In genomic region chr2:90848331-90848730, GRCm38 (mm10) we compare ENCODE assay signal across 8 mouse cellular contexts. TPM values are rescaled to one million over a fixed set of nuclear protein-coding genes. Genes with fewer than 3 reads are reported as not detected.
DNase-seq lines count a peak whose midpoint lies in the region; ATAC-seq and TF ChIP-seq lines count a peak whose summit lies in the region.

No protein-coding gene starts in this region.

- intact Hi-C loops in left cerebral cortex, postnatal 36 days (cut with DNase I), result loop anchor here (5.0 kb wide), 1 partner anchor 71 kb away; no protein-coding TSS in a partner anchor

- H3K9ac ChIP-seq in kidney, postnatal 0 days (ENCODE audit: low read depth, low read length), result no peak overlapping the region
- no peak overlapping the region for H3K9ac ChIP-seq in forebrain, embryonic 12.5 days
- peak overlapping the region; percentile 90; the same call in 1 of the 2 replicates for H3K9ac ChIP-seq in limb, embryonic 13.5 days
- peak overlapping the region; percentile 70; the same call in 1 of the 2 replicates for H3K9ac ChIP-seq in neural tube, embryonic 14.5 days (replicated peaks; ENCODE audit: low read depth, low read length)

- no peaks in the 10 kb centered on the region for H3K4me1 ChIP-seq in kidney, postnatal 0 days (replicated peaks; ENCODE audit: insufficient read depth, low read length)
- peaks cover 24% of the 10 kb centered on the region for H3K4me1 ChIP-seq in forebrain, embryonic 12.5 days
- H3K4me1 ChIP-seq in limb, embryonic 13.5 days, result peaks cover 17% of the 10 kb centered on the region
- peaks cover 17% of the 10 kb centered on the region for H3K4me1 ChIP-seq in neural tube, embryonic 14.5 days (ENCODE audit: control insufficient read depth, insufficient read depth, low read length)

- TF ChIP-seq CTCF in kidney, postnatal 0 days (IDR thresholded peaks at IDR 0.05; ENCODE audit: low read depth), result no peak

- H3K36me3 ChIP-seq in kidney, postnatal 0 days (ENCODE audit: insufficient read depth, low read length), result peaks cover 17% of the 10 kb centered on the region; the same call in 1 of the 2 replicates
- H3K36me3 ChIP-seq in forebrain, embryonic 12.5 days (replicated peaks), result peaks cover 38% of the 10 kb centered on the region
- H3K36me3 ChIP-seq in limb, embryonic 13.5 days, result peaks cover 30% of the 10 kb centered on the region
- peaks cover 24% of the 10 kb centered on the region for H3K36me3 ChIP-seq in neural tube, embryonic 14.5 days (ENCODE audit: control insufficient read depth, insufficient read depth, low read length)

- ATAC-seq in kidney, postnatal 0 days (replicated peaks; ENCODE audit: low FRiP score, low read depth), result no peak
- ATAC-seq in forebrain, embryonic 12.5 days (ENCODE audit: low FRiP score), result no peak
- no peak for ATAC-seq in limb, embryonic 13.5 days (ENCODE audit: low FRiP score, low read depth)
- ATAC-seq in neural tube, embryonic 14.5 days (ENCODE audit: low read depth), result no peak

- peak overlapping the region; percentile 70 for H3K4me2 ChIP-seq in kidney, postnatal 0 days (ENCODE audit: low read length)
- H3K4me2 ChIP-seq in forebrain, embryonic 12.5 days, result peak overlapping the region; percentile 54
- H3K4me2 ChIP-seq in limb, embryonic 13.5 days (replicated peaks), result peak overlapping the region; percentile 71
- H3K4me2 ChIP-seq in neural tube, embryonic 14.5 days (ENCODE audit: low read depth, low read length), result peak overlapping the region; percentile 54

- peak overlapping the region; percentile 95 for H3K4me3 ChIP-seq in kidney, postnatal 0 days (replicated peaks; ENCODE audit: low read depth, low read length)
- peak overlapping the region; percentile 68 for H3K4me3 ChIP-seq in forebrain, embryonic 12.5 days (replicated peaks)
- H3K4me3 ChIP-seq in limb, embryonic 13.5 days, result peak overlapping the region; percentile 87
- H3K4me3 ChIP-seq in neural tube, embryonic 14.5 days (ENCODE audit: low read depth, low read length), result peak overlapping the region; percentile 77

- no peaks in the 10 kb centered on the region for H3K27me3 ChIP-seq in kidney, postnatal 0 days (ENCODE audit: insufficient read depth, low read length)
- no peaks in the 10 kb centered on the region for H3K27me3 ChIP-seq in forebrain, embryonic 12.5 days
- H3K27me3 ChIP-seq in limb, embryonic 13.5 days, result no peaks in the 10 kb centered on the region
- no peaks in the 10 kb centered on the region for H3K27me3 ChIP-seq in neural tube, embryonic 14.5 days (ENCODE audit: control insufficient read depth, insufficient read depth, low read length)

- 85% methylated on average over 5 of the region's 5 CpGs for WGBS in kidney, postnatal 0 days
- WGBS in forebrain, embryonic 12.5 days, result 93% methylated on average over 5 of the region's 5 CpGs
- 88% methylated on average over 5 of the region's 5 CpGs for WGBS in limb, embryonic 13.5 days
- WGBS in neural tube, embryonic 14.5 days, result 88% methylated on average over 5 of the region's 5 CpGs

- DNase-seq in kidney, postnatal 0 days (ENCODE audit: low spot score), result no peak
- DNase-seq in kidney, postnatal 36 days, result no peak
- DNase-seq in left cerebral cortex, postnatal 36 days (ENCODE audit: low spot score in 2 of 2), result no peak
- no peak for DNase-seq in right cerebral cortex, postnatal 36 days (ENCODE audit: low spot score in 2 of 2)
- no peak for DNase-seq in right cerebral cortex, adult 18-20 months

- H3K27ac ChIP-seq in kidney, postnatal 0 days, result no peak overlapping the region
- H3K27ac ChIP-seq in forebrain, embryonic 12.5 days, result no peak overlapping the region
- H3K27ac ChIP-seq in limb, embryonic 13.5 days, result no peak overlapping the region
- H3K27ac ChIP-seq in neural tube, embryonic 14.5 days (ENCODE audit: low read depth, low read length), result no peak overlapping the region

- H3K9me3 ChIP-seq in kidney, postnatal 0 days (replicated peaks; ENCODE audit: low read length), result no peaks in the 10 kb centered on the region
- H3K9me3 ChIP-seq in forebrain, embryonic 12.5 days, result no peaks in the 10 kb centered on the region
- no peaks in the 10 kb centered on the region for H3K9me3 ChIP-seq in limb, embryonic 13.5 days
- no peaks in the 10 kb centered on the region for H3K9me3 ChIP-seq in neural tube, embryonic 14.5 days (ENCODE audit: control insufficient read depth, low read length)

RNA-seq across cellular contexts. Expression of gene Mtch2, which starts 1.4 kb away (rescaled TPM):
- 188 and 209 TPM in 2 replicates for polyA plus RNA-seq in kidney, postnatal 0 days (2015; fragmentation: Nextera tagmentation; extraction: Ambion mirVana)
- 214 and 215 TPM in 2 replicates for polyA plus RNA-seq in forebrain, embryonic 12.5 days (2016; fragmentation: Nextera tagmentation; extraction: Ambion mirVana)
- 200 and 206 TPM in 2 replicates for polyA plus RNA-seq in limb, embryonic 13.5 days (2015; fragmentation: Nextera tagmentation; extraction: Ambion mirVana)
- polyA plus RNA-seq in neural tube, embryonic 14.5 days (2014; fragmentation: Nextera tagmentation; extraction: Ambion mirVana), result 277 and 280 TPM in 2 replicates
- 100 to 1,000 TPM in 1 of 2 experiments, 10 to 100 TPM in 1; 97.5 to 124 TPM for total RNA-seq in left cerebral cortex, postnatal 36 days (2021)

RNA-seq across cellular contexts. Expression of gene C1qtnf4, which starts 37.3 kb away (rescaled TPM):
- polyA plus RNA-seq in kidney, postnatal 0 days (2015; fragmentation: Nextera tagmentation; extraction: Ambion mirVana), result 23.0 and 28.0 TPM in 2 replicates
- 15.9 and 28.0 TPM in 2 replicates for polyA plus RNA-seq in forebrain, embryonic 12.5 days (2016; fragmentation: Nextera tagmentation; extraction: Ambion mirVana)
- polyA plus RNA-seq in limb, embryonic 13.5 days (2015; fragmentation: Nextera tagmentation; extraction: Ambion mirVana), result 26.8 and 27.0 TPM in 2 replicates
- polyA plus RNA-seq in neural tube, embryonic 14.5 days (2014; fragmentation: Nextera tagmentation; extraction: Ambion mirVana), result 135 and 143 TPM in 2 replicates
- 100 to 1,000 TPM; 279 to 315 TPM for total RNA-seq in left cerebral cortex, postnatal 36 days (2021)

RNA-seq across cellular contexts. Expression of gene Kbtbd4, which starts 56.2 kb away (rescaled TPM):
- polyA plus RNA-seq in kidney, postnatal 0 days (2015; fragmentation: Nextera tagmentation; extraction: Ambion mirVana), result 32.7 and 33.8 TPM in 2 replicates
- polyA plus RNA-seq in forebrain, embryonic 12.5 days (2016; fragmentation: Nextera tagmentation; extraction: Ambion mirVana), result 59.1 and 61.2 TPM in 2 replicates
- 46.0 and 49.2 TPM in 2 replicates for polyA plus RNA-seq in limb, embryonic 13.5 days (2015; fragmentation: Nextera tagmentation; extraction: Ambion mirVana)
- polyA plus RNA-seq in neural tube, embryonic 14.5 days (2014; fragmentation: Nextera tagmentation; extraction: Ambion mirVana), result 47.5 and 50.4 TPM in 2 replicates
- 10 to 100 TPM; 39.6 to 39.8 TPM for total RNA-seq in left cerebral cortex, postnatal 36 days (2021)

RNA-seq across cellular contexts. Expression of gene Ndufs3, which starts 56.3 kb away (rescaled TPM):
- polyA plus RNA-seq in kidney, postnatal 0 days (2015; fragmentation: Nextera tagmentation; extraction: Ambion mirVana), result 322 and 331 TPM in 2 replicates
- polyA plus RNA-seq in forebrain, embryonic 12.5 days (2016; fragmentation: Nextera tagmentation; extraction: Ambion mirVana), result 188 and 192 TPM in 2 replicates
- polyA plus RNA-seq in limb, embryonic 13.5 days (2015; fragmentation: Nextera tagmentation; extraction: Ambion mirVana), result 215 and 224 TPM in 2 replicates
- polyA plus RNA-seq in neural tube, embryonic 14.5 days (2014; fragmentation: Nextera tagmentation; extraction: Ambion mirVana), result 229 and 259 TPM in 2 replicates
- total RNA-seq in left cerebral cortex, postnatal 36 days (2021), result 100 to 1,000 TPM; 229 to 240 TPM

Comparison
In these comparisons a context has a peak if more than half of its experiments do, and no peak if none do; other contexts are left out.
1. H3K9ac ChIP-seq: peak in limb, embryonic 13.5 days (single experiment) and neural tube, embryonic 14.5 days (single experiment); none in kidney, postnatal 0 days (single experiment) and forebrain, embryonic 12.5 days (single experiment).
2. Peak in every context shown above with its lines, with median percentiles within 50 percentile points of each other: H3K4me2 ChIP-seq and H3K4me3 ChIP-seq.